In genomic region chr14:124410945-124411344, GRCm38 (mm10) we compare ENCODE assay signal across 8 mouse cellular contexts.
DNase-seq lines count a peak whose midpoint lies in the region; ATAC-seq and TF ChIP-seq lines count a peak whose summit lies in the region.

No protein-coding gene starts in this region.

- 0% methylated on average over 1 of the region's 1 CpGs for WGBS in lung, postnatal 0 days

- H3K27me3 ChIP-seq in lung, postnatal 0 days (replicated peaks; ENCODE audit: insufficient read depth, low read length) = no peaks in the 10 kb centered on the region

- H3K9me3 ChIP-seq in lung, postnatal 0 days (ENCODE audit: low read length) = no peaks in the 10 kb centered on the region

- TF ChIP-seq EP300 in lung, postnatal 0 days (IDR thresholded peaks at IDR 0.05) = no peak

- no peaks in the 10 kb centered on the region for H3K4me1 ChIP-seq in lung, postnatal 0 days (ENCODE audit: insufficient read depth, low read depth, low read length)

- H3K9ac ChIP-seq in lung, postnatal 0 days (replicated peaks; ENCODE audit: low read depth) = no peak overlapping the region

- no peaks in the 10 kb centered on the region for H3K36me3 ChIP-seq in lung, postnatal 0 days (ENCODE audit: insufficient read depth, low read length)

- no peak overlapping the region for H3K27ac ChIP-seq in gastrocnemius, adult 2 months
- no peak overlapping the region for H3K27ac ChIP-seq in lung, postnatal 0 days (ENCODE audit: low read length)

- ATAC-seq in lung, postnatal 0 days = no peak

- no peak for DNase-seq in gastrocnemius, adult 2 months
- no peak for DNase-seq in gastrocnemius, postnatal 10 days
- peak; percentile 11 for DNase-seq in lung, postnatal 0 days (ENCODE audit: low spot score)
- DNase-seq in lung, postnatal 25 days (ENCODE audit: low spot score) = no peak
- peak; percentile 26 for DNase-seq in adipocyte (ENCODE audit: low spot score)
- peak; percentile 32 for DNase-seq in mesoderm, embryonic 11.5 days (ENCODE audit: low read depth, low spot score)
- DNase-seq in kidney, adult 18-20 months = no peak
- DNase-seq in thymus, postnatal 36 days = no peak

- H3K4me2 ChIP-seq in lung, postnatal 0 days (replicated peaks; ENCODE audit: low read depth, low read length) = no peak overlapping the region

- no peak overlapping the region for H3K4me3 ChIP-seq in gastrocnemius, adult 2 months
- H3K4me3 ChIP-seq in lung, postnatal 0 days (ENCODE audit: low read depth, low read length) = no peak overlapping the region

- intact Hi-C loops in gastrocnemius, adult 2 months (cut with DNase I) = no loop called here

- TF ChIP-seq CTCF in gastrocnemius, adult 2 months (IDR thresholded peaks at IDR 0.05) = peak; percentile 44
- TF ChIP-seq CTCF in lung, postnatal 0 days (IDR thresholded peaks at IDR 0.05) = peak; percentile 55

Comparison
In these comparisons a context has a peak if more than half of its experiments do, and no peak if none do; other contexts are left out.
1. DNase-seq: peak in lung, postnatal 0 days (single experiment), adipocyte (single experiment) and mesoderm, embryonic 11.5 days (single experiment); none in gastrocnemius, adult 2 months (single experiment), gastrocnemius, postnatal 10 days (single experiment), lung, postnatal 25 days (single experiment), kidney, adult 18-20 months (single experiment) and thymus, postnatal 36 days (0 of 2).